Mouse (Mus musculus) fibroblast of lung, adult 2 months (primary cell): Measurements from ENCODE around the gene Olfr1112.
"Not testable (repeated sequence)": the region's sequence is repeated elsewhere in the genome, so short reads cannot be mapped to it uniquely, and the experiment has no call there.

Source experiments
- DNase-seq: peaks from one replicate; pipeline ENCODE4 v3.0.0-alpha.2; 2011; ENCODE audit warnings: low read depth

The Olfr1112 gene

DNA sequence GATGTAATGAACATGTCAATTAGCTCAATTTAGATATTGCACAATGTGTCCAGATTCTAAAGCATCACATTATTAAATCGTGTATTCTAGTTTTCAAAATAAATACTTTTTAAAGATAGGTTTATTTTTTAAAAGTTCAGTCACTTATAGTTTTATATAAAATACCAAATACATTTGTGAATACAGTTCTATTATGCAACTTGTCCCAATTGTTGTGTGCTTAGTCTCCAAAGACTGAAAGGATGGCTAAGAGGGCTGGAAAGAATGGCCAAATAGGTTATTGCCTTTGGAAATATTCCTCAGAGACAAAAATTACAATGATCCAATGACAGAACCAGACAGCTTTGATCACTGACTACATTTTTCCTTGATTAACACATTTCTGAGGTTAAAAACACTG is at the start of gene Olfr1112:
Olfr1112 (plus strand) TSS at position 301 of the 400 bp plus-strand sequence.
- DNase-seq, result no peak

DNA sequence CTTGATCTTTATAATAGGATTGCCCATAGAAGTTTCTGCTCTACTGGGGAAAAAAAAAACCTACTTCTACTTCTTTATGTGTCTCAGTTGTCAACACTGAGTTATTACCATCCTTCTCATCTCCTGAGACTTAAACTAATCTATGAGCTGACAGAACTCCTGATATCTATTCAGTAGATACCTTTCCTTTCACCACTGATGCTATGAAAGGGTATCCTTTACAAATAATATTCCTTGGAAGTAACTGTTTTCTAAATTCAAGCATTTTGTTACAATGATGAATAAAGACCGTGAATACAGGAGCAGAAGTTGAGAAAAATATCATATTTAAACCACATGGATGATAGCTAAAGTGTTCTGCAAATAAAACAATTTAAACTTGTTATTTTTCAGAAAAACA is 47.4 kb upstream of the Olfr1112 start, which contains the start of gene Olfr1110:
Olfr1110 (minus strand) TSS at position 101 of the 400 bp plus-strand sequence.
- DNase-seq, result no peak

DNA sequence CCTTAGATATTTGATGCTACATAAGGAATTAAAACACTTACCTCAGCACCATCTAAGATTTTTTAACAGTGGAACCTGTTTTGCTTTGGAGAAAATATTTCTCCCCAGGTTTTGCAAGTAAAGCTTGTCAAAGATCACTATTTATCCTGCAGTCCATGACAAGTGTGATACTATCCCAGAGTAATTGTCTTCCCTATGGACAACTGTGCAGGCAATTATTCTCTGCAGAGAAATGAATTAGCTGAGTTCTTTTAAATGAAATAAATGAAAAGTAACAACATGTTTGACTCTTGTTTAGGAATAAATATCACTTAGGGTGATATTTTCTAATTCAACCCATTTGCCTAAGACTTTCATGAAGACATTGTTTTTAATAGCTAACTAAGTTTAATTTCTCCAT is 35.1 kb upstream of the Olfr1112 start, which contains the start of gene Olfr1111:
Olfr1111 (minus strand) TSS at position 101 of the 400 bp plus-strand sequence.
- no peak for DNase-seq

DNA sequence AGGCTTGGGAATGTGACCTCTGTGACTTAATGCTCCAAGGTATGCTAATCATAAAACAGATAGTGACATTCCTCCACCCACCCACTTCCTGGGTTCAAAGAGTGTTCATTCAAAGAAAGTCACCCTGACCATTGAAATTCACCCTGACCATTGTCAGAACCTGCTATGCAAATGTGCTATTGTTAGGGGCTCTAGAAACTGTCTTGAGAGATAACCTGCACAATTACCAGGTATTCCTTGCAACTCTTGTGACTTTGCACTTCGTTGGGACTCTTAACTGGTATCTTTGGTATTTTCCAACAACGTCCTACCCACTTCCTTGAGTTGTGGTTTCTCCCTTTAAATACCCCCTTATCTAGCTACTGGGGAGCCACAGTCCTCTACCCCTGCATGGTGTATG is 19.9 kb upstream of the Olfr1112 start:
- DNase-seq, result not testable (repeated sequence)

DNA sequence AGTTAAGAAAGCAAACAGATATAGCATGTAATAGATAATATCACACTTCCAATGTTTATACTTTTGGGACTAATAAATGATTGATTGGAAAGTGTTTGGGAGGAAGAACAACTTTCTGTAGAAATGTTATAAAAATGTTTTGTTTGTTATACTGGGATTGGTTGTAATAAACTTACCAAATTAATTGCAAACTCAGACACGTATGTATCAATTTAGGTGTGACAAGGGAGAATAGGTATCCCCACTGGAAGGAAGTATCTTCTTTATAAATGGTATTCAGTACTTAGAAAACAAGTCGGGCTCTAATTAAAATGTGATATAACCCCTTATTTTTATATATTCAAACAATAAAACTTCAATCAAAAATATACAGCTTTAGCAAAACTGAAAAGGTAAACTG is 21.1 kb downstream of the Olfr1112 start, which contains the start of gene Olfr1113:
Olfr1113 (plus strand) TSS at position 301 of the 400 bp plus-strand sequence.
- no peak for DNase-seq
